Mouse (Mus musculus): Measurements from ENCODE around the gene Aqp1.

DNA sequence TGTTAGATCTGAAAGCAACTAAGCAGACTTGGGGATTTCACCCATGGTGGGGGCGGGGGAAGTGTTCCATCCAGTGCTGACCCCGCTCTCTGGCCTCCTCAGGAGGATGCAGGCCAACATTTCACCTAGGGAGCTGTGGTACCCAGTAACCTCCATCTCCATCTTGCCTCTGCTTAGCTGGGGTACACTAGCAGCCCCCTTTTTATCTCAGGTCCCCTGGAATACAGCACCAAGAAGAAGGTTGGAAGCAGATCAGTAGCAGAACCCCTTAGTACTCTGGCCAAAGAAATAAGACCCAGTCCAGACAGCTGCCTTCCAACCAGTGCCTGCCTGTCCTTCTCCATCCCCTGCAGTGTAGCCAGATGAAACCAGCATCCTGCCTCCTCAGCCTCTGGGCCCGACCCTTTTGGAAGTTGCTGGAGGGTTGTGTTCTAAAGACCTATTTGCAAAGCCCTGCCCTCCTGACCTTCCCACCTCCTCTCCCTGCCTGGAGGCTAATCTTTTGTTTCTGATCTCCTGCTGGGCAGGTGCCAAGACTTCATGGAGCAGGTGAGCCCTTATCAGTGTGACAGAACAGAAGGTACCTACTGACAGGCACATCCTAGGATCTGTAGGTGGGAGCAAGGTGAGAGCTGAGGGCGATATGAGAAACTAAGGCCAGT lies 18.4 kb downstream of the Aqp1 start:
- TF ChIP-seq CTCF (IDR thresholded peaks at IDR 0.05; ENCODE audit: low read depth, low read length), result no peak
- TF ChIP-seq EP300 (IDR thresholded peaks at IDR 0.05; ENCODE audit: insufficient read depth, low read depth, low read length), result 0 out of 2 replicates have a peak, but pooled peaks have one; percentile 25
- TF ChIP-seq POLR2A (IDR thresholded peaks at IDR 0.05; ENCODE audit: insufficient read depth, low read length), result no peak

Measured in ES-Bruce4 (cell line).